Mouse (Mus musculus): ENCODE data around the gene 1810046K07Rik. TPM values are rescaled to one million over a fixed set of nuclear protein-coding genes. Genes with fewer than 3 reads are reported as not detected.

The 1810046K07Rik gene
- polyA plus RNA-seq, 1 experiment from 2014 or later: 0.11 TPM

GRCm38 (mm10) chr9:51256780-51257502, 71.8 kb downstream of the 1810046K07Rik start:
- Histone ChIP-seq H3K36me3 (ENCODE audit: control insufficient read depth, insufficient read depth, low read length) (no peaks in the 10 kb centered on the region), H3K9ac (ENCODE audit: low read length) (no peak overlapping the region), H3K4me2 (ENCODE audit: low read depth, low read length) (no peak overlapping the region), H3K9me3 (ENCODE audit: control insufficient read depth, low read length) (no peaks in the 10 kb centered on the region), H3K4me3 (ENCODE audit: low read length) (no peak overlapping the region), H3K27ac (ENCODE audit: low read length) (no peak overlapping the region), H3K4me1 (replicated peaks; ENCODE audit: control insufficient read depth, insufficient read depth, low read length) (no peaks in the 10 kb centered on the region), H3K27me3 (ENCODE audit: control insufficient read depth, insufficient read depth, low read depth, low read length) (no peaks in the 10 kb centered on the region)
- 48% methylated on average over 4 of the region's 4 CpGs for WGBS
- no peak for ATAC-seq (ENCODE audit: low read depth)

Other genes starting within 250 kb of the 1810046K07Rik start
- gene 4833427G06Rik, start 226.8 kb downstream of the 1810046K07Rik start, polyA plus RNA-seq (2015; fragmentation: Nextera tagmentation; extraction: Ambion mirVana): 5.9 and 6.3 TPM in 2 replicates
- gene Gm32742, start 163.4 kb downstream of the 1810046K07Rik start, polyA plus RNA-seq (2015; fragmentation: Nextera tagmentation; extraction: Ambion mirVana): 0.08 and 0.13 TPM in 2 replicates
- gene Pou2af1, start 115.2 kb downstream of the 1810046K07Rik start, polyA plus RNA-seq (2015; fragmentation: Nextera tagmentation; extraction: Ambion mirVana): 0.11 TPM in 2 replicates
- gene Colca2, start 50.3 kb downstream of the 1810046K07Rik start, polyA plus RNA-seq (2015; fragmentation: Nextera tagmentation; extraction: Ambion mirVana): 8.3 and 10.6 TPM in 2 replicates

Data from lung, embryonic 16.5 days (tissue).